In genomic region chr16:97921961-97922778, GRCm38 (mm10) we compare ENCODE assay signal across 8 mouse cellular contexts. TPM values are rescaled to one million over a fixed set of nuclear protein-coding genes. Genes with fewer than 3 reads are reported as not detected.
DNase-seq lines count a peak whose midpoint lies in the region; ATAC-seq lines count a peak whose summit lies in the region.

No protein-coding gene starts in this region.

- peak; percentile 98 for ATAC-seq in intestine, embryonic 16.5 days

- H3K9ac ChIP-seq in intestine, embryonic 16.5 days (ENCODE audit: low read depth, low read length) = peak overlapping the region; percentile 92

- intact Hi-C loops in gastrocnemius, postnatal 36 days (cut with DNase I) = loop anchor here (1.0 to 5.0 kb wide), 2 partner anchors 40 to 70 kb away; partner anchors contain the start of genes C2cd2, Prdm15 and Zbtb21
- intact Hi-C loops in left cerebral cortex, postnatal 25 days (cut with DNase I) = loop anchor here (1.0 kb wide), 2 partner anchors 40 to 71 kb away; partner anchors contain the start of genes C2cd2, Prdm15 and Zbtb21

- DNase-seq in adrenal gland, adult 8-10 months = peak; percentile 86
- peak; percentile 71 for DNase-seq in embryo, embryonic 11.5 days (ENCODE audit: low read depth, low spot score)
- peak; percentile 85 for DNase-seq in gastrocnemius, postnatal 36 days
- peak; percentile 88 to 91 for DNase-seq in left cerebral cortex, postnatal 25 days (ENCODE audit: low spot score in 2 of 2)
- DNase-seq in mesoderm, embryonic 11.5 days (ENCODE audit: low read depth, low spot score) = peak; percentile 71
- peak; percentile 89 for DNase-seq in right cerebral cortex, postnatal 25 days
- peak; percentile 87 to 89 for DNase-seq in urinary bladder, postnatal 36 days (ENCODE audit: low spot score in 2 of 2)

- H3K4me2 ChIP-seq in intestine, embryonic 16.5 days (ENCODE audit: low read depth, low read length) = peak overlapping the region; percentile 96

- H3K27ac ChIP-seq in intestine, embryonic 16.5 days (ENCODE audit: low read length) = peak overlapping the region; percentile 88

- H3K27me3 ChIP-seq in intestine, embryonic 16.5 days (replicated peaks; ENCODE audit: control insufficient read depth, insufficient read depth, low read length) = no peaks in the 10 kb centered on the region

- H3K4me1 ChIP-seq in intestine, embryonic 16.5 days (ENCODE audit: control insufficient read depth, insufficient read depth, low read length) = peaks cover 9% of the 10 kb centered on the region

- under 1% methylated on average over 75 of the region's 75 CpGs for WGBS in intestine, embryonic 16.5 days

- H3K4me3 ChIP-seq in intestine, embryonic 16.5 days (ENCODE audit: low read length) = peak overlapping the region; percentile 93

- H3K9me3 ChIP-seq in intestine, embryonic 16.5 days (ENCODE audit: control insufficient read depth, low read length) = no peaks in the 10 kb centered on the region

- no peaks in the 10 kb centered on the region for H3K36me3 ChIP-seq in intestine, embryonic 16.5 days (ENCODE audit: control insufficient read depth, insufficient read depth, low read length)

RNA-seq across cellular contexts. Expression of gene C2cd2, which starts 40.2 kb away (rescaled TPM):
- total RNA-seq in adrenal gland, adult 8-10 months (2022) = 10 to 100 TPM; 15.2 to 23.5 (median 20.8) TPM
- 100 to 1,000 TPM; 194 to 223 TPM for total RNA-seq in gastrocnemius, postnatal 36 days (2021)
- 9.9 and 10.2 TPM in 2 replicates for polyA plus RNA-seq in intestine, embryonic 16.5 days (2015; fragmentation: Nextera tagmentation; extraction: Ambion mirVana)
- 10 to 100 TPM in 1 of 2 experiments, 1 to 10 TPM in 1; 8.1 to 15.9 TPM for total RNA-seq in left cerebral cortex, postnatal 25 days (2021)

RNA-seq across cellular contexts. Expression of gene Zbtb21, which starts 40.3 kb away (rescaled TPM):
- total RNA-seq in adrenal gland, adult 8-10 months (2022) = 10 to 100 TPM; 28.3 to 48.0 (median 36.4) TPM
- 1 to 10 TPM; 5.6 to 6.4 TPM for total RNA-seq in gastrocnemius, postnatal 36 days (2021)
- polyA plus RNA-seq in intestine, embryonic 16.5 days (2015; fragmentation: Nextera tagmentation; extraction: Ambion mirVana) = 11.2 and 11.5 TPM in 2 replicates
- total RNA-seq in left cerebral cortex, postnatal 25 days (2021) = 10 to 100 TPM; 25.4 to 31.7 TPM

Comparison
In these comparisons a context has a peak if more than half of its experiments do, and no peak if none do; other contexts are left out.
1. Peak in every context shown above with its lines: DNase-seq, ATAC-seq, H3K4me3 ChIP-seq and H3K27ac ChIP-seq.
2. RNA of gene C2cd2, which starts 40.2 kb away (total RNA-seq): 194 to 223 TPM in gastrocnemius, postnatal 36 days; 15.2 to 23.5 TPM in adrenal gland, adult 8-10 months and 8.1 to 15.9 TPM in left cerebral cortex, postnatal 25 days; every median in the first group is over 4 times any median in the second.